Mouse (Mus musculus): ENCODE results near the gene Icam5.
"Not testable (repeated sequence)": the region's sequence is repeated elsewhere in the genome, so short reads cannot be mapped to it uniquely, and the experiment has no call there.

GRCm38 (mm10) chr9:20998337-20998736, 33.5 kb upstream of the Icam5 start:
- not testable (repeated sequence) for TF ChIP-seq POLR2A (IDR thresholded peaks at IDR 0.05; ENCODE audit: insufficient read length, low read depth); TCF12 (IDR thresholded peaks at IDR 0.05; ENCODE audit: insufficient read depth, poor library complexity, severe bottlenecking); POLR2AphosphoS2 (IDR thresholded peaks at IDR 0.05; ENCODE audit: insufficient read length, low read depth); SRF (IDR thresholded peaks at IDR 0.05; ENCODE audit: control insufficient read depth, insufficient read length, low read depth)

Data from myocyte (in vitro differentiated cells).